Mouse (Mus musculus) myocyte (in vitro differentiated cells): Measurements from ENCODE around the gene Haus4. TPM values are rescaled to one million over a fixed set of nuclear protein-coding genes. Genes with fewer than 3 reads are reported as not detected.

ENCODE experiments used
- H3K27me3 ChIP-seq: one replicate; pipeline ENCODE4 v1.6.1; 2011; ENCODE audit not compliant: control insufficient read depth, insufficient read depth, insufficient read length
- H3K36me3 ChIP-seq: one replicate; pipeline ENCODE4 v1.6.1; 2011; ENCODE audit not compliant: control insufficient read depth, insufficient read depth
- H3K4me2 ChIP-seq: one replicate; pipeline ENCODE4 v1.6.1; 2011; ENCODE audit warnings: low read depth, control low read depth
- H3K4me3 ChIP-seq: one replicate; pipeline ENCODE4 v1.5.1; 2011; ENCODE audit warnings: mild to moderate bottlenecking, control low read depth, moderate library complexity
- H3K79me2 ChIP-seq: one replicate; pipeline ENCODE4 v1.6.1; 2011; ENCODE audit not compliant: control insufficient read depth, insufficient read depth
- H3ac ChIP-seq: one replicate; pipeline ENCODE4 v1.6.1; 2011; ENCODE audit not compliant: control insufficient read depth, insufficient read length
- CEBPB ChIP-seq: IDR thresholded peaks from 2 replicates; pipeline ENCODE4 v1.6.1; 2011; ENCODE audit warnings: mild to moderate bottlenecking, moderate library complexity; ENCODE audit not compliant: poor library complexity, insufficient read depth, severe bottlenecking
- E2F4 ChIP-seq: IDR thresholded peaks from one replicate; pipeline ENCODE4 v1.6.1; 2011; ENCODE audit warnings: mild to moderate bottlenecking, control low read depth, moderate library complexity; ENCODE audit not compliant: insufficient read depth
- MAX ChIP-seq: IDR thresholded peaks from one replicate; pipeline ENCODE4 v1.6.1; 2011; ENCODE audit warnings: low read depth, mild to moderate bottlenecking, control low read depth
- MYOD1 ChIP-seq, 3 experiments: IDR thresholded peaks; one replicate each; pipeline ENCODE4 v1.6.1; 2011; ENCODE audit warnings: control low read depth in 2 of 3, low read depth in 2 of 3, mild to moderate bottlenecking in 2 of 3, moderate library complexity in 1 of 3; ENCODE audit not compliant: insufficient read length in 2 of 3, control insufficient read depth in 1 of 3
- MYOG ChIP-seq, 3 experiments: IDR thresholded peaks; one replicate each; pipeline ENCODE4 v1.6.1; 2011; ENCODE audit warnings: control low read depth in 2 of 3, low read depth in 2 of 3, mild to moderate bottlenecking in 2 of 3; ENCODE audit not compliant: insufficient read length in 2 of 3, control insufficient read depth in 1 of 3, insufficient read depth in 1 of 3
- POLR2A ChIP-seq: IDR thresholded peaks from one replicate; pipeline ENCODE4 v1.6.1; 2011; ENCODE audit warnings: low read depth, mild to moderate bottlenecking, control low read depth, moderate library complexity; ENCODE audit not compliant: insufficient read length
- POLR2AphosphoS2 ChIP-seq: IDR thresholded peaks from one replicate; pipeline ENCODE4 v1.6.1; 2011; ENCODE audit warnings: low read depth, control low read depth; ENCODE audit not compliant: insufficient read length
- REST ChIP-seq: IDR thresholded peaks from one replicate; pipeline ENCODE4 v1.6.1; 2011; ENCODE audit warnings: mild to moderate bottlenecking, control low read depth, moderate library complexity; ENCODE audit not compliant: insufficient read depth, insufficient read length
- SRF ChIP-seq: IDR thresholded peaks from one replicate; pipeline ENCODE4 v1.6.1; 2011; ENCODE audit warnings: low read depth; ENCODE audit not compliant: control insufficient read depth, insufficient read length
- TCF12 ChIP-seq: IDR thresholded peaks from one replicate; pipeline ENCODE4 v1.6.1; 2011; ENCODE audit warnings: mild to moderate bottlenecking, control low read depth; ENCODE audit not compliant: poor library complexity, insufficient read depth, severe bottlenecking
- TCF3 ChIP-seq: IDR thresholded peaks from one replicate; pipeline ENCODE4 v1.6.1; 2011; ENCODE audit warnings: low read depth, control low read depth; ENCODE audit not compliant: insufficient read length
- USF1 ChIP-seq: IDR thresholded peaks from one replicate; pipeline ENCODE4 v1.6.1; 2011; ENCODE audit warnings: low read depth, mild to moderate bottlenecking, control low read depth, moderate library complexity
- polyA plus RNA-seq: library from polyadenylated mRNA; unstranded; fragments of >200 nt; fragmentation: generic; extraction: Trizol; gene quantifications from one replicate; pipeline ENCODE4 v1.2.1, GENCODE M21; 2012; ENCODE audit warnings: missing spikeins

Gene Haus4
- polyA plus RNA-seq, 1 experiment = 23.5 TPM

GRCm38 (mm10) chr14:54592319-54592934, 38.0 kb upstream of the Haus4 start:
- H3K27me3 ChIP-seq = no peaks in the 10 kb centered on the region
- TF ChIP-seq MAX (no peak), TCF12 (no peak), MYOG (IDR thresholded peaks at IDR 0.05; ENCODE audit: control insufficient read depth in 1 of 3, insufficient read depth in 1 of 3, insufficient read length in 2 of 3, low read depth in 2 of 3) (no peak)
- no peaks in the 10 kb centered on the region for H3K79me2 ChIP-seq
- H3K36me3 ChIP-seq = no peaks in the 10 kb centered on the region
- no peak overlapping the region for H3K4me2 ChIP-seq
- H3ac ChIP-seq = no peak overlapping the region
- no peak overlapping the region for H3K4me3 ChIP-seq

- H3K4me2 ChIP-seq = no peak overlapping the region
- H3K36me3 ChIP-seq = no peaks in the 10 kb centered on the region
- TF ChIP-seq TCF3 = no peak
- no peak for TF ChIP-seq CEBPB
- TF ChIP-seq E2F4 = no peak
- TF ChIP-seq POLR2AphosphoS2 = no peak
- no peak for TF ChIP-seq MAX
- TF ChIP-seq POLR2A = no peak
- no peak for TF ChIP-seq TCF12
- TF ChIP-seq REST = no peak
- TF ChIP-seq USF1 = no peak
- TF ChIP-seq SRF = no peak
- no peak for TF ChIP-seq MYOD1 (IDR thresholded peaks at IDR 0.05; ENCODE audit: control insufficient read depth in 1 of 3, insufficient read length in 2 of 3, low read depth in 2 of 3)
- TF ChIP-seq MYOG (IDR thresholded peaks at IDR 0.05; ENCODE audit: control insufficient read depth in 1 of 3, insufficient read depth in 1 of 3, insufficient read length in 2 of 3, low read depth in 2 of 3) = no peak
- no peaks in the 10 kb centered on the region for H3K79me2 ChIP-seq
- H3ac ChIP-seq = no peak overlapping the region
- no peaks in the 10 kb centered on the region for H3K27me3 ChIP-seq
- H3K4me3 ChIP-seq = no peak overlapping the region
Measured at GRCm38 (mm10) chr14:54591056-54591455, 36.6 kb upstream of the Haus4 start.

- TF ChIP-seq REST = no peak
- TF ChIP-seq MYOG (IDR thresholded peaks at IDR 0.05; ENCODE audit: control insufficient read depth in 1 of 3, insufficient read depth in 1 of 3, insufficient read length in 2 of 3, low read depth in 2 of 3) = no peak
- TF ChIP-seq POLR2A = no peak
- no peak for TF ChIP-seq TCF3
- TF ChIP-seq CEBPB = no peak
- TF ChIP-seq USF1 = no peak
- TF ChIP-seq TCF12 = no peak
- no peak for TF ChIP-seq SRF
- no peak for TF ChIP-seq POLR2AphosphoS2
- no peak for TF ChIP-seq E2F4
- TF ChIP-seq MAX = no peak
- no peak for TF ChIP-seq MYOD1 (IDR thresholded peaks at IDR 0.05; ENCODE audit: control insufficient read depth in 1 of 3, insufficient read length in 2 of 3, low read depth in 2 of 3)
- H3K4me3 ChIP-seq = no peak overlapping the region
- peaks cover 5% of the 10 kb centered on the region for H3K36me3 ChIP-seq
- H3K79me2 ChIP-seq = no peaks in the 10 kb centered on the region
- H3K4me2 ChIP-seq = no peak overlapping the region
- H3K27me3 ChIP-seq = no peaks in the 10 kb centered on the region
- no peak overlapping the region for H3ac ChIP-seq
Measured at GRCm38 (mm10) chr14:54583681-54584338, 29.4 kb upstream of the Haus4 start.

- TF ChIP-seq TCF3 = no peak
- no peak for TF ChIP-seq REST
- TF ChIP-seq CEBPB = no peak
- TF ChIP-seq E2F4 = no peak
- TF ChIP-seq MYOD1 (IDR thresholded peaks at IDR 0.05; ENCODE audit: control insufficient read depth in 1 of 3, insufficient read length in 2 of 3, low read depth in 2 of 3) = no peak
- TF ChIP-seq SRF = no peak
- no peak for TF ChIP-seq MAX
- TF ChIP-seq POLR2AphosphoS2 = no peak
- TF ChIP-seq TCF12 = no peak
- no peak for TF ChIP-seq POLR2A
- TF ChIP-seq MYOG (IDR thresholded peaks at IDR 0.05; ENCODE audit: control insufficient read depth in 1 of 3, insufficient read depth in 1 of 3, insufficient read length in 2 of 3, low read depth in 2 of 3) = no peak
- no peak for TF ChIP-seq USF1
Measured at GRCm38 (mm10) chr14:54582536-54582935, 28.1 kb upstream of the Haus4 start.

GRCm38 (mm10) chr14:54579638-54580037, 25.2 kb upstream of the Haus4 start:
- H3K36me3 ChIP-seq = peaks cover 5% of the 10 kb centered on the region
- TF ChIP-seq TCF12 = no peak
- TF ChIP-seq SRF = no peak
- no peak for TF ChIP-seq MAX
- TF ChIP-seq CEBPB = no peak
- no peak for TF ChIP-seq MYOG (IDR thresholded peaks at IDR 0.05; ENCODE audit: control insufficient read depth in 1 of 3, insufficient read depth in 1 of 3, insufficient read length in 2 of 3, low read depth in 2 of 3)
- TF ChIP-seq USF1 = no peak
- TF ChIP-seq MYOD1 (IDR thresholded peaks at IDR 0.05; ENCODE audit: control insufficient read depth in 1 of 3, insufficient read length in 2 of 3, low read depth in 2 of 3) = no peak
- H3ac ChIP-seq = no peak overlapping the region
- no peaks in the 10 kb centered on the region for H3K27me3 ChIP-seq
- no peak overlapping the region for H3K4me2 ChIP-seq
- H3K79me2 ChIP-seq = peaks cover 24% of the 10 kb centered on the region
- no peak overlapping the region for H3K4me3 ChIP-seq

More at GRCm38 (mm10) chr14:54582536-54582935, 28.1 kb upstream of the Haus4 start:
- Histone ChIP-seq H3ac (no peak overlapping the region), H3K4me2 (no peak overlapping the region), H3K4me3 (no peak overlapping the region), H3K36me3 (peaks cover 5% of the 10 kb centered on the region), H3K79me2 (no peaks in the 10 kb centered on the region), H3K27me3 (no peaks in the 10 kb centered on the region)
